Mouse (Mus musculus) inflammation-experienced regulatory T-cells, adult 6 months (primary cell): ENCODE data around the gene Lama1. TPM values are rescaled to one million over a fixed set of nuclear protein-coding genes. Genes with fewer than 3 reads are reported as not detected.
"Not testable (repeated sequence)": the region's sequence is repeated elsewhere in the genome, so short reads cannot be mapped to it uniquely, and the experiment has no call there.

Source experiments
- ATAC-seq: one replicate; pipeline ENCODE4 v1.8.0; 2017
- polyA plus RNA-seq, 3 experiments: library from polyadenylated mRNA; unstranded; fragments of 100-300 nt; shearing (Covaris generic); gene quantifications; one replicate each; pipeline ENCODE4 v1.2.1; 2017

Gene Lama1
- polyA plus RNA-seq, 3 experiments from 2014 or later = not detected

DNA sequence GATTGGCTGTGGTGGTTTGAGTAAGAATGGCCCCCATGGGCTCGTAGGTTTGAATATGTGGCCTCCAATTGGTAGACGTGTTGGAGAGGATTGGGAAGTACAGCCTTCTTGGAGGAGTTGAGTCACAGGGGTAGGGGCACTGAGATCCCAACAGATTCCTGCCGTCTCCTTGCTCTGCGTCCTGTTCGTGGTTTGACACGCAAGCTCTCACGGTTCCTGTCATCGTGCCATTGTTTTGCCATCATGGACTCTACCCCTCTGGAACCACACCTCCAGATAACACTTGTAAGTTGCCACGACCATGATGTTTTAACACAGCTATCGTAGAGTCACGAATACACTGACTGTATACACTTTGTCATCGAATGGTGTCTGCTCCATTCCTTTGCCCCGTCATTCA is 141.9 kb downstream of the Lama1 start:
- no peak for ATAC-seq

DNA sequence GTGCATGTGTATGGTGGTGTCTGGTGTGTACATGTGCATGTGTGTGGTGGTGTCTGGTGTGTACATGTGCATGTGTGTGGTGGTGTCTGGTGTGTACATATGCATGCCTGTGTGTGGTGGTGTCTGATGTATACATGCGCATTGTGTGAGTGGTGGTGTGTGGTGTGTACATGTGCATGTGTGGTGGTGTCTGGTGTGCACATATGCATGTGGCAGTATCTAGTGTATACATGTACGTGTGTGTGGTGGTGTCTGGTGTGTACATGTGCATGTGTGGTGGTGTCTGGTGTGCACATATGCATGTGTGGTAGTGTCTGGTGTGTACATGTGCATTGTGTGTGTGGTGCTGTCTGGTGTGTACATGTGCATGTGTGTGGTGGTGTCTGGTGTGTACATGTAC is 144.4 kb downstream of the Lama1 start:
- ATAC-seq = not testable (repeated sequence)

DNA sequence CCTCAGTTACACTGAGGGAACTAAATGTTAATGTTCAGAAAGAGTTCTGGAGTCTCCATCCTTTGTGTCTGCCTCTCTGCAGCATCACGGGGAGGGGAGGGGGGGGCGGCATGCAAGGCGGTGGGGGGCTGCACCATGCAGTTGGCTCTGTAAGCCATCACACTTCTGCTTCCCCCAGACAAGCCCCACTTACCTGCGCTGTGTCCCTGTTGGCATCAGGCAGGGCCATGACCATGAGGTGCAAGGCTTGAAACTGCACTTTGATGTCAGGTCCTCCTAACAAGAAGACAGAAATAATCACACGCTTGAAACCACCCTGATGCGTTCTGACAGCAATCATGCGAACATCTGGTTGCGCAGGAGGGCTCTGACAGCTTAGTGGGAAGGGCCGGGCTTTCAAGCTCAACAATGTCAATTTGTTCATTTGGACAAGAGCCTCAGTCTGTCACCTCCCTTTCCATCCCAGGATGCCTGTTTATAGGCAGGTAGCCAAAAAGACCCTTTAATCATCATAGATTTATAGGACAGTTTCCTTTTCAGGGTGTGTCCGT is 164.1 kb downstream of the Lama1 start:
- no peak for ATAC-seq

DNA sequence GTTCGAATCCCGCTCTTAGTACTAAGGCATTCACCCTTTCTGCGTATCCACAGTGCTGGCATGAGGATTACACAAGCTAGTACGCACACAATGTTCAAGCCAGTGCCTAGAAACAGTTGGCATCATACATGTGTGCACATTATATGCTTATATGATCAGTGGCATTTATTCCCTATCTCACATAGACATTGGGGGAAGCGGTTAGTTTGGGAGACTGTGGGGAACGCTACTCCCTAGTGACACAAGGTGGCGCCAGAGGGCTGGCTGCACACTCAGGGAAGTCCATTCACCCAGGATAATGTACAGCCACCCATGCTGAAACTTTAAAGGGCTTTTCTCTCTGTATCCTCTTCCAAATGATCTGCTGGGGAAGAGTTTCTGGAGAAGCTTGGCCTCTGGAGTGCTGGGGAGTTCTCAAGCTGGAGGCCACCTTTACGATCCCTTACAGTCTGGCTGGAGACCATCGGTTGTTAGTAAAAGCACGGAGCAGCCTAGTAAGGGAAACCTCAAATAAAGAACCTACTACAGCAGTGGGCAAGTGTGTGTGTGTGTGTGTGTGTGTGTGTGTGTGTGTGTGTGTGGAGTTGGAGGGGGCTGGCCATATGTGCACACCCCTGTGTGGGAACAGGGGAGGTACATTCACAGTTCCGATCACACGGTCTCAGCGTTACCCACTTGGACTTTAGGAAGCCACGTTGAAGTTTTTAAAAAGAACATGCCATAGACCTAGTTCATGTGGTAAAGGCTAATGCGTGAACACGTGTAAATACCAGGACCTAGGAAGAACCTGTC is 164.9 kb downstream of the Lama1 start:
- ATAC-seq = no peak

DNA sequence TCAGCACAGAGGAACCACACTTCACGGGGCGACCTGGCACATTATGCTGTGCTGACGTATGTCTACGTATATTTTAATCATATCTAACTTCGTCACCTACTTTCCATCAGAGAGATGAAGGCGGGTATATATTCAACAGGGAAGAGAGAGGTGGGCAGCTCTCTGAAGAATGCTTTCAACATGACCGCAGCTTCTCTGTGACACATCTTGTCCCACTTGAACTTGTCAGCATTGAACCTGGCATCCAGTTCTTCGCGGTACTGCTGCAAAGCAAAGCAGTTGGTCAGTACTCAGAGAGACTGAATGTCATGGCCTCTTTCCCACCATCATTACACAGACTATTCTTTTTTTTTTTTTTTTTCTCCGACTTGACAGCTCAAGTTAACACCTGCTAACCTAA is 167.3 kb downstream of the Lama1 start:
- no peak for ATAC-seq

DNA sequence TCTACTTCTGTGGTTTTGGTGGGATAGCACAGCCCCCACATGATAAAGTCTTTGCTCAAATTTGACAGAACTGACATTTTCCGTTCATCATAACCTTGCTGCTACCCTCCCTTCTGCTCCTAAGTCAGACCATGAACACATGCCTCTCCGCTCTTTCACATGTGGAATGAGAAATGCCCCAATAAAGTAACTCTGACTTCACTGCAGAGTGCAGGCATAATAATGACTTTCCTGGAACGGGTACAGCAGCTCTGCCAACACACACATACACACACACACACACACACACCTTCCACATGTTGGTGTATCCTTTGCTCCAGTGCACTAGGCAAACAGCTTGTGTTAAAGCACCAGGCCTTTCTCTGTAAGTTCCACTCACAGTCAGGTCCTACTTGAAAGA is 167.9 kb downstream of the Lama1 start:
- ATAC-seq = no peak

DNA sequence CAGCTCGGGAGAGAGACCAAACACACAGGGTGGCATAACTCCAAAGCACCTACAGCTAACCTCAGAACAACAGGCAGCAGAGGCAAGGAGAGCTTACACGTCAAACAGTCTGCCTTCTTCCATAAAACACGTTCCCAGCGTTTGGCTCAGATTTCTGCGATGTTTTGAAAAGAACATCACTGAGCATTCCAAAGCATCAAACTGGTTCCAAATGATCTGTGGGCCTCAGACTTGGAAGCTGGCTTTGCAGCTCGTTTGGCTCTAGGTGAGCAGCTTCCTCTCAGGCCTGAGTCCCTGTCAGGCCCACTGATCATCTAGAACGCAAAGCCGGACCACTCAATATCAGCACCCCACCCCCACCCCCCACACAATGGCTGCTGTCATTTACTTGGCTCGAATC is 169.0 kb downstream of the Lama1 start:
- no peak for ATAC-seq

DNA sequence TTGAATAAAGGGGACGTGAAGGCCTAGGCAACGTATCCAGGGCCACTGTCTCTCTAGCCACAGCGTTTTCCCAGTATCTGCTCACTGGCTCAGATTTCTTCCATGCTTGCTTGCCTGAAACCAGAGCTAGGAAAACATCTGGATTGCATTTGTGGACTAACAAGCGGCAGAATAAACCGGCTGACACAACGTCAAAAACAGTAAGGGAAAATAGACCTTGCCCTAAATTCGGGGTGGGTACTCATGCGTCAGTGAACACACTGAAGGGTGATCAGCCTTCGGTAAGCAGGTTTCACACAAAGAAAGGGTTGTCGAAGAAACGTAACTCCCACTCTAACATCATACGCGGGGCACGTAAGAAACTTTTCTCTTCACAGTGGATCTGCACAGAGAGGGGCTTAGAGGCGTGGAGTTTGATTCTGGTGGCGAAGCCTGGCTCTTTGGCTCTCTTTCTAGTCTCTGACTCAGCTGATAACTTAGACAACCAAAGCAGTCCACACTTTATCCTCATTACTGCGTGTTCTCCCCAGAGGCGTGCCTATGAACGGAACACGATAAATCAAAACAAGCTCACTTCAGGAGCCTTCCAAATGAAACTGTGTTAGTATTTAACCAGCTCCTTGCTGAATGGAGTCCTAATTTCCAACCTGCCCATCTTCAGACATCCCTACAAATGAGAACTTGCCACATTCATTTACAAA is 169.6 kb downstream of the Lama1 start:
- ATAC-seq = no peak

DNA sequence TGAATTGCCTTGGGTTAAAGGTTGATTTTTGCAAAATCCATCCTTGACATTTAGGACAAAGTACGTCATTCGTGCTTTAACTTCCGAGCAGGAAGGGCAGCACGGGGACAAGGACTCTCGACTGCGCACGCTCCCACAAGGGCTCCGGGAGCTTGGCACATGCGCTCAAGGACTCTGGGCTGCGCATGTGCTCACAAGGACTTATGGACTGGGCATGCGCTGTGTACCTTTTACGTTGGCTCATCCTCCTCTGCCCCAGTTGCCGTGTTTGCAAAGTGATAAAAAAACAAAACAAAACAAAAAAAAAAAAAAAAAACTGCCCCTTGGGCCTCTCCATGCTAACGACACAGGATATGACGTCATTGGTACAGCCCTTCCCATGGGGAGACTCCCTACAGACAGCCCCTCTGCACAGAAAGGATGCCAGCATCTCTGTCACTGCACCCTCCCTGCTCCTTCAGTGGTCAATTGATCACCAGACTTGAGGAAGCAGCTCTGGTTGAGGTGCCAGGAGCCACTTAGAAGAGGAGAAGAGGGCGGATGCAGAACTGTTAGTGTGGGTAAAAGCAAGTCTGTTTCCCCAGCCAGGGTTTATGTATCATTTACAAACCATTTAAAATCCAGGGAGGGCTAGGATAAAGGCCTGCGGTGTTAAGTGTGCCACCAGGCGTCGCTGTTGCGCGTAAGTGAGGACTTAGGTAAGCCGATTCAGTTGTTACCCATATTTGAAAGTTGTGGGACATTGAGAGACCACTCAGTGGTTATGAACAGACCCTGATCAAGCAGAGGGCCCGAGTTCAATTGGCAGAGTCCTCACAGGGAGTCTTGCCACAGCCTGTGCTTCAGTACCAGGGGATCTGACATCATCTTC is 172.9 kb downstream of the Lama1 start:
- ATAC-seq = no peak

Other genes with a start within 250 kb of the Lama1 start
- gene Lrrc30, start 64.5 kb upstream of the Lama1 start, polyA plus RNA-seq = not detected